Mouse (Mus musculus) lung, adult 2 months (tissue): Measurements from ENCODE around the gene Pax5.

Experiments
- CTCF ChIP-seq: fragments of 200-500 bp; IDR thresholded peaks from 2 replicates; pipeline ENCODE4 v1.5.1; 2011; ENCODE audit warnings: mild to moderate bottlenecking, low read length, control low read depth; ENCODE audit not compliant: insufficient read depth
- POLR2A ChIP-seq: fragments of 200-500 bp; IDR thresholded peaks from 2 replicates; pipeline ENCODE4 v1.6.1; 2011; ENCODE audit warnings: low read depth, mild to moderate bottlenecking, control low read depth, low read length, borderline replicate concordance; ENCODE audit errors: extremely low read depth

GRCm38 (mm10) chr4:44702891-44703685 is 7.2 kb downstream of the Pax5 start:
- TF ChIP-seq POLR2A (no peak), CTCF (no peak)
